Mouse (Mus musculus) heart, postnatal 0 days (tissue): ENCODE measurements around the gene Cd151. TPM values are rescaled to one million over a fixed set of nuclear protein-coding genes. Genes with fewer than 3 reads are reported as not detected.
A peak's percentile ranks its signal among the peaks of the same experiment; 100 is the strongest.

ENCODE experiments used
- ATAC-seq: fragments of 200-750 bp; cut with Nextera tagmentation; 2 replicates; pipeline ENCODE4 v1.8.0; 2017; ENCODE audit warnings: low read depth, moderate number of reproducible peaks, moderate library complexity; ENCODE audit not compliant: insufficient read depth
- DNase-seq: peaks from one replicate; pipeline ENCODE4 v3.0.0-alpha.2; 2016; ENCODE audit warnings: low spot score
- H3K27ac ChIP-seq: fragments of 300-500 bp; sonication (generic); 2 replicates; pipeline ENCODE4 v1.5.1; 2014; ENCODE audit warnings: low read depth, mild to moderate bottlenecking
- H3K27me3 ChIP-seq: fragments of 300-500 bp; sonication (generic); 2 replicates; pipeline ENCODE4 v1.6.1; 2014; ENCODE audit warnings: low read length, mixed read lengths; ENCODE audit not compliant: control insufficient read depth, insufficient read depth
- H3K36me3 ChIP-seq: fragments of 300-500 bp; sonication (generic); replicated peaks from 2 replicates; pipeline ENCODE4 v1.6.1; 2014; ENCODE audit warnings: low read length, mixed read lengths; ENCODE audit not compliant: control insufficient read depth, insufficient read depth
- H3K4me1 ChIP-seq: fragments of 300-500 bp; sonication (generic); 2 replicates; pipeline ENCODE4 v1.6.1; 2014; ENCODE audit warnings: antibody characterized with exemption; ENCODE audit not compliant: control insufficient read depth, insufficient read depth
- H3K4me2 ChIP-seq: fragments of 300-500 bp; sonication (generic); 2 replicates; pipeline ENCODE4 v1.6.1; 2014; ENCODE audit warnings: low read depth, mild to moderate bottlenecking, low read length, moderate library complexity
- H3K4me3 ChIP-seq: fragments of 300-500 bp; sonication (generic); 2 replicates; pipeline ENCODE4 v1.5.1; 2014; ENCODE audit warnings: low read depth, low read length
- H3K9ac ChIP-seq: fragments of 300-500 bp; sonication (generic); replicated peaks from 2 replicates; pipeline ENCODE4 v1.6.1; 2014; ENCODE audit warnings: low read depth, low read length, mixed read lengths
- H3K9me3 ChIP-seq: fragments of 300-500 bp; sonication (generic); replicated peaks from 2 replicates; pipeline ENCODE4 v1.6.1; 2016; ENCODE audit warnings: low read length; ENCODE audit not compliant: control insufficient read depth
- CTCF ChIP-seq: IDR thresholded peaks from 2 replicates; pipeline ENCODE4 v1.5.1; 2016; ENCODE audit warnings: antibody characterized with exemption, control low read depth, low read depth
- EP300 ChIP-seq: IDR thresholded peaks from 2 replicates; pipeline ENCODE4 v1.6.1; 2016; ENCODE audit warnings: antibody characterized with exemption, low read depth
- WGBS: fragments of 180-500 bp; shearing (Covaris S2); extraction: QIAGEN DNeasy Blood & Tissue Kit; methylation state at CpG from one replicate; pipeline ENCODE4 v1.1.7; 2014; 5-methylcytosine and 5-hydroxymethylcytosine counted together
- polyA plus RNA-seq: library from polyadenylated mRNA; unstranded; fragments of >200 nt; fragmentation: Nextera tagmentation; extraction: Ambion mirVana; gene quantifications from 2 replicates; pipeline ENCODE4 v1.2.1, GENCODE M21; 2015
- total RNA-seq: library from RNA; depleted of rRNA; stranded (reverse); fragments of >200 nt; gene quantifications from 2 replicates; pipeline ENCODE4 v1.2.3, GENCODE M21; 2014; ENCODE audit warnings: low replicate concordance

Cd151 gene
- total and polyA plus RNA-seq, 2 experiments from 2014 or later, result 37.8 to 288 TPM

GRCm38 (mm10) chr7:141457236-141457635 is 10.0 kb upstream of the Cd151 start:
- Histone ChIP-seq H3K27ac (peak overlapping the region; percentile 98; the same call in 1 of the 2 replicates), H3K9ac (no peak overlapping the region), H3K4me1 (peaks cover 26% of the 10 kb centered on the region), H3K27me3 (no peaks in the 10 kb centered on the region), H3K36me3 (peaks cover 33% of the 10 kb centered on the region), H3K4me3 (no peak overlapping the region), H3K4me2 (peak overlapping the region; percentile 64; the same call in 1 of the 2 replicates), H3K9me3 (no peaks in the 10 kb centered on the region)
- DNase-seq, result no peak
- TF ChIP-seq EP300, result no peak
- TF ChIP-seq CTCF, result no peak
- no peak for ATAC-seq
- 88% methylated on average over 14 of the region's 14 CpGs for WGBS

- H3K4me3 ChIP-seq, result no peak overlapping the region
- 79% methylated on average over 15 of the region's 15 CpGs for WGBS
- no peak for TF ChIP-seq EP300
- TF ChIP-seq CTCF, result peak; percentile 47
- H3K27ac ChIP-seq, result no peak overlapping the region
- ATAC-seq, result no peak
- H3K9ac ChIP-seq, result no peak overlapping the region
- no peak overlapping the region for H3K4me2 ChIP-seq
- H3K4me1 ChIP-seq, result peaks cover 26% of the 10 kb centered on the region
- no peaks in the 10 kb centered on the region for H3K9me3 ChIP-seq
- no peaks in the 10 kb centered on the region for H3K27me3 ChIP-seq
- peak; percentile 48 for DNase-seq
- peaks cover 33% of the 10 kb centered on the region for H3K36me3 ChIP-seq
Measured at GRCm38 (mm10) chr7:141457986-141458660, 9.1 kb upstream of the Cd151 start.

GRCm38 (mm10) chr7:141458661-141459060 is 8.5 kb upstream of the Cd151 start:
- peaks cover 33% of the 10 kb centered on the region for H3K36me3 ChIP-seq
- H3K27ac ChIP-seq, result no peak overlapping the region
- TF ChIP-seq CTCF, result no peak
- TF ChIP-seq EP300, result no peak
- DNase-seq (no peak), ATAC-seq (no peak)
- H3K27me3 ChIP-seq, result peaks cover 5% of the 10 kb centered on the region; the same call in 1 of the 2 replicates
- H3K9me3 ChIP-seq, result no peaks in the 10 kb centered on the region
- no peak overlapping the region for H3K9ac ChIP-seq
- 95% methylated on average over 11 of the region's 11 CpGs for WGBS
- peaks cover 26% of the 10 kb centered on the region for H3K4me1 ChIP-seq
- no peak overlapping the region for H3K4me2 ChIP-seq
- no peak overlapping the region for H3K4me3 ChIP-seq

GRCm38 (mm10) chr7:141459301-141459711 is 7.9 kb upstream of the Cd151 start:
- Histone ChIP-seq H3K9ac (no peak overlapping the region), H3K27ac (no peak overlapping the region), H3K4me1 (peaks cover 26% of the 10 kb centered on the region), H3K27me3 (peaks cover 12% of the 10 kb centered on the region; the same call in 1 of the 2 replicates), H3K9me3 (no peaks in the 10 kb centered on the region), H3K4me3 (no peak overlapping the region), H3K4me2 (no peak overlapping the region), H3K36me3 (peaks cover 33% of the 10 kb centered on the region)
- 91% methylated on average over 17 of the region's 17 CpGs for WGBS
- DNase-seq, result no peak
- TF ChIP-seq EP300 (no peak), CTCF (no peak)
- ATAC-seq, result no peak

GRCm38 (mm10) chr7:141460001-141460390 is 7.2 kb upstream of the Cd151 start:
- DNase-seq (no peak), ATAC-seq (no peak)
- Histone ChIP-seq H3K27me3 (peaks cover 16% of the 10 kb centered on the region; the same call in 1 of the 2 replicates), H3K27ac (no peak overlapping the region), H3K4me2 (no peak overlapping the region), H3K36me3 (peaks cover 33% of the 10 kb centered on the region), H3K4me3 (no peak overlapping the region), H3K9me3 (no peaks in the 10 kb centered on the region), H3K9ac (no peak overlapping the region), H3K4me1 (peaks cover 21% of the 10 kb centered on the region)
- no peak for TF ChIP-seq CTCF
- TF ChIP-seq EP300, result no peak
- WGBS, result 63% methylated on average over 5 of the region's 5 CpGs
